Mouse (Mus musculus) gastrocnemius, postnatal 14 days (tissue): Measurements from ENCODE around the gene Sp3. TPM values are rescaled to one million over a fixed set of nuclear protein-coding genes. Genes with fewer than 3 reads are reported as not detected.
"Not testable (repeated sequence)": the region's sequence is repeated elsewhere in the genome, so short reads cannot be mapped to it uniquely, and the experiment has no call there.

ENCODE experiments used
- DNase-seq: peaks from one replicate; pipeline ENCODE4 v3.0.0; 2021; ENCODE audit warnings: mixed read lengths
- intact Hi-C: fragments of 180-260 bp; cut with DNase I; formaldehyde crosslinking; loops from one replicate; pipeline ENCODE4 v1.15.1; 2025; ENCODE audit warnings: low total_unique reads
- total RNA-seq, 2 experiments: library from RNA; stranded (reverse); gene quantifications; 2 replicates each; pipeline ENCODE4 v1.2.3; 2021

Gene Sp3
- total RNA-seq, 2 experiments from 2014 or later: 26.9 to 28.8 TPM

DNA sequence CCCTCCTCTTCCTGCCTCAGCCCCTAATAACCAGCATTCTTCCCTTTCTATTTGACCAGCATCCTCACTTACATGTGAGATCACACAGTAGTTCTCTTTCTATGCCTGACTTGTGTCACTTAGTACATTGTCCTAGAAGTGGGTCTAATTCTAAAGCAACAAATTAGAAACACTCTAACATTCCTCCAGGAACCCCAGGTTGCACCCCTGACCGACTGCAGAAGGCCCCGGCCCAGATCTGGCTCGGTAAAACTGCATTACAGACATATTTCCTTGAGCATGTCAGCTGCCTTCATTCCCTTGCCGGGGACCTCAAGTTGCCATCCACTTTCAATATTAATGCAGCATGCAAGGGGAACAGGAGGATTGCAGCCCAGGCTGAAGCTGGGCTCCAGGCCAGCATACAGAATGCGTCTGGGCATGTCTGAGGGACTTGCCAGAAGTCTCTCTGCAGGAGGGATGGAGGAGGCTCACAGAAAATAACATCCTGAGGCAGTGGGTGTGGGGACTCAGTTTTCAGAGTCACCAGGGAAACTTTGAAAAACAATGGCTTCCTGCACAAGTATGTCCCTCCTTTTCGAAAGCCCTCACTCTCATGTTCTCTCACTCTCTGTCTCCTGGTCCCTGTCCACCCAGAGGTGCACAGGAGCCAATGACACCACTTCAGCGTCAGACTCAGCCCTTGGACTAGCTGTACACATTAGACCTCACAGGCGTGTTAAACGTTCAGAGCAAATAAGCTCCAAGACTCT lies 15.3 kb upstream of the Sp3 start:
- intact Hi-C loops: no loop called here
- peak; percentile 58 for DNase-seq

GRCm38 (mm10) chr2:72994165-72994564 lies 13.9 kb upstream of the Sp3 start:
- intact Hi-C loops: no loop called here
- no peak for DNase-seq

DNA sequence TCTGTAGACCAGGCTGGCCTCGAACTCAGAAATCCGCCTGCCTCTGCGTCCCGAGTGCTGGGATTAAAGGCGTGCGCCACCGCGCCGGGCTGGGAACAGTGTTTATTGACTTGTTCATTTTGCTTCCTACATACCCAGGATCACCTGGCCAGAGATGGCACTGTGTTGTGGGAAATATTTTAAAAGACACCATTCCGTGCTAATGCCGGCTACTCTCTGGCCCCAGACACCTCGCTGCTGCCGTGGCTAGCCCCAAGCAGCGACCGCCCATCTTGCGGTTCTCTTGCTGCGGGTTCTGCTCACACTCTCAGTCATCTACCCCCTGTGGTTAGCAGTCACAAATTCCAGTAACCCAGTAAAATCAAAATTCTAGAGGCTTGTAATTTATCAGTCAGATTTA lies 12.3 kb upstream of the Sp3 start:
- intact Hi-C loops: no loop called here
- no peak for DNase-seq

DNA sequence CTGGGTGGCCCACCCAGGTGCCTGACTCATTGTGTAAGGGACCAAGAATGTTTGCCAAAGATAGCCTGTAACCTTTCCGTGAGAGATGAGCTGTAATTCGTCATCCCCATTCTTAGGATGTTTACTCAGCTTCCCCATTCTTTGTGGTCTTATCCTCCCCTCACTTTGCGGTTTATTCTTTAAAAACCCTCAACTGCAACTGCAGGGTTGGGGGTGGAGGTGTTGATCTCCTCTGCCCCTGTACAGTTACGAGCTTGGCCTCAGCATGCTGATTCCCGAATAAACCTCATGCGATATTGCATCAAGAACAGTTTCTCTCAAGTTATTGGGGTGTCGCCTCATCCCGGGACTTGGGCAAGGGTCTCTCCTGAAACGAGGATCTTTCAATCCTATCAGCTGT lies 8.7 kb upstream of the Sp3 start:
- DNase-seq, intact Hi-C loops: not testable (repeated sequence)

GRCm38 (mm10) chr2:72986616-72987015 lies 6.4 kb upstream of the Sp3 start, which contains the start of gene Gm11084:
Gm11084 (minus strand) TSS chr2:72986716.
- intact Hi-C loops: no loop called here
- no peak for DNase-seq

GRCm38 (mm10) chr2:72985516-72985915 lies 5.3 kb upstream of the Sp3 start:
- intact Hi-C loops: no loop called here
- DNase-seq: no peak

DNA sequence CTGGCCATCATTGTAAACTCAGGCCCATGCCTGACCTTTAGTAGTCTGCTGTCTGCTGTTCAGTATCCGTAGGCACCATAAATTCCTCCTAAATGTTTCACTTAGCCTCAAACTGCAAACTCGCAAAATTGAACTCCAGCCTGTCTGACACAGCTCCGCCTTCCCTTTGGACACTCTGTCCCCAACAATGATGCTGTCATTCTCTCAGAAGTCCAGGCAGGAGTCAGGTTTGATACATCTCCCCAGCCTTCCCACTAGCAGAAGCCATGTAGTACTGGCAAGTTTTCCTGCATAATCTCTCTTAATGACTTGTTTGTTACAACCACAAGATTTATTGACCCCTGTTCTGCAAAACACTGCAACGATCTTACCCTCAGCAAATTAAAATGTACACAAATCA lies 4.6 kb upstream of the Sp3 start:
- DNase-seq: no peak
- intact Hi-C loops: loop anchor here (5.0 kb wide), 1 partner anchor 72 kb away; no protein-coding TSS in a partner anchor

DNA sequence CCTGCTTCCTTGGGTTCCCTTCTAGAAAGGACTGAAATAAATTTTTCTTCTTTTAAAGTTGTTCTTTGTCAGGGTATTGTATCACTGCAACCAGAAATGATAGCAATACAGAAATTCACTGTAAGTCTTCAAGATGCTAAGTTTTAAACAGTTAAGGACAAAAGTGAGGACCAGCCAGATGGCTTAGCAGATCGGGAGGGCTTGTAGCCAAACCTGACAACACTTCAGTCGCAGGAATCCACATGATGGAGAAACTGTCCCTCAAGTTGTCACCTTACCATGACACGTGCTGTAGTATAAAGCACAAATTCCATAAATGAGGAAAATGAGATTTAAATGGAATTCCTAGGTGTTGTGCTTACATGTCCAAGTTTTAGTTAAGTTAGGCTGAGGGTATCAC lies 3.0 kb upstream of the Sp3 start:
- no peak for DNase-seq
- intact Hi-C loops: loop anchor here (5.0 kb wide), 1 partner anchor 74 kb away; no protein-coding TSS in a partner anchor

- DNase-seq: no peak
- intact Hi-C loops: loop anchor here (5.0 kb wide), 1 partner anchor 75 kb away; no protein-coding TSS in a partner anchor
These were observed 2.0 kb upstream of the Sp3 start for GRCm38 (mm10) chr2:72982110-72982785.

DNA sequence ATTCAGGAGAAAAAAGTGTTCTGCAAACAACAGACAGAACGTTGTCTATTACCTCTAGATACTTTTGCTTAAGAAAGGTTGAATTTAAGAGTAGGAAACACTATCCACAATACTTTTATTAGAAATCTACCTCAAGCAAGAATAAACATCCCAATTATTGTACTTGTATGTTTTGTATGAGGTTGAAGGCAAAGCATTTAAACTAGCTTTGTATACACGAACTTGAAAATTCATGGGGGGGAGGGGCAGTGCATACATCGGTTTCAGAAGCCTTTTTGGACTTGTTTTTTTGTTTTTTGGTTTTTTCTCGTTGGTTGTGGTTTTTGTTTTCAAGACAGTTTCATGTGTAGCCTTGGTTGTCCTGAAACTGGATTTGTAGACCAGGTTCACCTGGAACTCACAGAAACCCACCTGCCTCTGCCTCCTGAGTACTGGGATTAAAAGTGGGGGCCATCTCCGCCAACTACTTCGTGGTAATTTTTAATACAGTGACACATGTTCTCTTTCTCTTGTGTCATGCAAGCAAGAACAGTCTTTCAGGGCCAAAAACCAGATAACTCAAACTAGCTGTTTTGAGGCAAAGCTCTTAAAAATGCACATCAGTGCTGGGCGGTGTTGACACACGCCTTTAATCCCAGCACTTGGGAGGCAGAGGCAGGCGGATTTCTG lies 1.3 kb upstream of the Sp3 start:
- DNase-seq: no peak
- intact Hi-C loops: loop anchor here (5.0 kb wide), 1 partner anchor 76 kb away; no protein-coding TSS in a partner anchor

- no peak for DNase-seq
- intact Hi-C loops: loop anchor here (5.0 kb wide), 1 partner anchor 76 kb away; no protein-coding TSS in a partner anchor
These were observed 802 bp upstream of the Sp3 start for GRCm38 (mm10) chr2:72981075-72981420.

- intact Hi-C loops: loop anchor here (5.0 kb wide), 1 partner anchor 78 kb away; no protein-coding TSS in a partner anchor
- peak; percentile 95 for DNase-seq
These were observed 581 bp downstream of the Sp3 start for GRCm38 (mm10) chr2:72979659-72980071.

- intact Hi-C loops: no loop called here
- DNase-seq: peak; percentile 90
These were observed 1.2 kb downstream of the Sp3 start for GRCm38 (mm10) chr2:72978901-72979658.

- DNase-seq: no peak
- intact Hi-C loops: no loop called here
These were observed 1.8 kb downstream of the Sp3 start for GRCm38 (mm10) chr2:72978473-72978872.

DNA sequence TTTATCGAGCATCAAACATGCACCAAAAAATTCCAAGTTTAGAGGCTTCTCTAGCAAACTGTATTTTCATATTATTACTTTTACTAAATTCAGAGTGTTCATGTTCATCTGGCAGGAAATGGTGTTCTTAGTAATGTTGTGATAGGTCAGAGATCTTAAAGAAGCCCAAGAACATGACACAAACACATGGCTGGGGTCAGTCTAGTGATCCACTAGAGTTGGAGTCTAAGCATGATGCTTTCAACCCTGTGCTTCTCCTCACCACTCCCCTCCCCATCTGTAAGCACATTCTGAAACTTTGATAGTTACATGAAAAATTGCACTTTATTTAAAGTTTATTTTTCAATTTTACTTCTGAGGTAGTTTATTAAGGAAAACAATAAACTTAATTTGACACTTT lies 3.0 kb downstream of the Sp3 start:
- no peak for DNase-seq
- intact Hi-C loops: no loop called here

DNA sequence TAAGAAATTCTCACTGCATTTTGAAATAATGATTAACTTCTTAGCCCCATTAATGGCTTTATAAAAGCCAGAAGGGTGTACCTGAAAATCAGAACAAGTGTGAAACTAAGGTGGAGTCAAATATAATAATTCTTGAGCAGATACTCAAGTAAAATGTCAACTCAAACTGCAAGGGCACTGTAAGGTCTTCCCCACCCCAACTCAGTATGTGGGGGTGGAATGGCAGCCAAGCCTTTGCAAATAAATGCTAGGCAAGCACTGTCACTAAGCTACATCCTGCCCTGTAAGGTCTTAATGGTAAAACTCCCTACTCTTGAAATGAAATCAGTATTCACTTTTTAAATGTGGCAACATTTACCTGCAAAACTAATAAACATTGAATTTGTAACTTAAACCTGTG lies 4.2 kb downstream of the Sp3 start:
- DNase-seq: no peak
- intact Hi-C loops: no loop called here

- no peak for DNase-seq
- intact Hi-C loops: no loop called here
These were observed 9.4 kb downstream of the Sp3 start for GRCm38 (mm10) chr2:72970831-72971230.

DNA sequence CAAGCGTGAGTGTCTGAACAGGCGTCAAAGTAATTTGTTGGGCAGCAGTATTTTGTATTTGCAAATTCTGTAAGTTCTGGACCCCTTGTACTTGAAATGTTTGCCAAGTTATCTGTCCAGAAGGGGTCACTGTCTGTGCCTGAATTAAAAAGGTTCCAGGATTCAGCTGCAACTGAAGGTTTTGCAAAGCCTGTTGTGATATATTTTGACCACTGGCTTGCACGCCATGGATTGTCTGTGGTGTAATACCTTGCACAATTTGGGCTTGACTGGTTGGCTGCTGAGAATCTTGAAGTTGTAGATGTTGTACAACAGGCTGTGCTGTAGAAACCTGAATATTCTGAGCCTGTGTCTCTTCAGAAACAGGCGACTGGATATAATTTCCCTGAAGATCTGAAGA lies 9.9 kb downstream of the Sp3 start:
- DNase-seq: no peak
- intact Hi-C loops: no loop called here

- intact Hi-C loops: no loop called here
- no peak for DNase-seq
These were observed 11.7 kb downstream of the Sp3 start for GRCm38 (mm10) chr2:72968536-72968935.

DNA sequence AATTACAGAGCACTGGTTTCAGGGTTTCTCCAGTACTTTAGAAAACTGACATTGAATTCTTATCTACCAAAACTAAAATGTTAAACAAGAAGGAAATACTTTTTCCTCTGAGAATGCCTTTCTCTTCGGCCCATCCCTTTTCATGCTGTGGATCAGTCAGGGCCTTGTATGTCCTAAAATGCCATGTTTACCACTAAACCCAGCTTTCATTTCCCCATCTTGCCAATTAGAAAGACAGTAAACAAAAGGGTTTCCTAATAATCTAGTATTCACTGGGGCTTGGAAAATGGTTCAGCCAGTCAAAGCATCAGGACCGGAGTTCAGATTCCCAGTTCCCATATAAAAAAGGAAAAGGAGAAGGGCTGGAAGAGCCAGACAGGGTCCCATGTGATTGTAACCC lies 14.8 kb downstream of the Sp3 start:
- intact Hi-C loops: no loop called here
- DNase-seq: no peak
